ENCODE assay signal across 9 mouse cellular contexts in genomic region chr5:34197243-34197642, GRCm38 (mm10). TPM values are rescaled to one million over a fixed set of nuclear protein-coding genes. Genes with fewer than 3 reads are reported as not detected.
DNase-seq lines count a peak whose midpoint lies in the region; ATAC-seq lines count a peak whose summit lies in the region.
"Had no signal": no experiment of that assay in that cellular context is flagged by ENCODE, and none has a peak within 500 bp of the region (broad histone marks: within the 10 kb centered on the region; RNA-seq: fewer than 3 reads in every experiment).

No protein-coding gene starts in this region.

- peak; percentile 77 for DNase-seq in heart, adult 11 months
- DNase-seq in heart, adult 18-20 months: no peak
- peak; percentile 78 to 86 for DNase-seq in cerebellum, postnatal 10 days
- peak; percentile 70 to 79 for DNase-seq in layer of hippocampus, adult 8-10 months (ENCODE audit: low spot score in 2 of 2)
- peak; percentile 61 for DNase-seq in right cerebral cortex, postnatal 14 days
- DNase-seq in gastrocnemius, adult 18-20 months (ENCODE audit: low spot score): no peak
- DNase-seq in kidney, postnatal 4 days: no peak

- no peak for ATAC-seq in erythroblast, adult 5-6 weeks (replicated peaks; ENCODE audit: low FRiP score, poor library complexity, severe bottlenecking)
- ATAC-seq: midbrain, embryonic 16.5 days had no signal

RNA-seq across cellular contexts. Expression of gene Mxd4, which starts 9.7 kb away (rescaled TPM):
- total RNA-seq in heart, adult 18-20 months (2021): 10 to 100 TPM; 68.7 to 77.8 TPM
- 10 to 100 TPM; 72.5 to 84.4 (median 76.7) TPM for total RNA-seq in layer of hippocampus, adult 8-10 months (2022)
- total RNA-seq in gastrocnemius, adult 18-20 months (2021): 10 to 100 TPM; 24.5 to 25.4 TPM
- 7.7 and 10.6 TPM in 2 replicates for total RNA-seq in erythroblast, adult 5-6 weeks (2015; ENCODE audit: low replicate concordance)
- total RNA-seq in erythroblast, adult 5-6 weeks (2017; ENCODE audit: low replicate concordance): 3.8 and 5.4 TPM in 2 replicates

RNA-seq across cellular contexts. Expression of gene Haus3, which starts 27.9 kb away (rescaled TPM):
- 1 to 10 TPM; 5.3 TPM for total RNA-seq in heart, adult 18-20 months (2021)
- total RNA-seq in layer of hippocampus, adult 8-10 months (2022): 10 to 100 TPM in 1 of 4 experiments, 1 to 10 TPM in 3; 6.0 to 11.1 (median 6.8) TPM
- total RNA-seq in gastrocnemius, adult 18-20 months (2021): 1 to 10 TPM; 2.7 to 2.8 TPM
- total RNA-seq in erythroblast, adult 5-6 weeks (2015; ENCODE audit: low replicate concordance): 18.2 and 44.4 TPM in 2 replicates
- 45.2 and 58.7 TPM in 2 replicates for total RNA-seq in erythroblast, adult 5-6 weeks (2017; ENCODE audit: low replicate concordance)

RNA-seq across cellular contexts. Expression of gene Poln, which starts 28.0 kb away (rescaled TPM):
- 10 to 100 TPM; 10.9 to 13.0 TPM for total RNA-seq in heart, adult 18-20 months (2021)
- 1 to 10 TPM in 3 of 4 experiments, under 1 TPM in 1; 0.73 to 1.3 (median 1.1) TPM for total RNA-seq in layer of hippocampus, adult 8-10 months (2022)
- under 1 TPM; 0.68 to 0.78 TPM for total RNA-seq in gastrocnemius, adult 18-20 months (2021)
- 1.5 and 5.0 TPM in 2 replicates for total RNA-seq in erythroblast, adult 5-6 weeks (2015; ENCODE audit: low replicate concordance)
- 1.3 and 1.7 TPM in 2 replicates for total RNA-seq in erythroblast, adult 5-6 weeks (2017; ENCODE audit: low replicate concordance)

Comparison
In these comparisons a context has a peak if more than half of its experiments do, and no peak if none do; other contexts are left out.
1. DNase-seq: peak in heart, adult 11 months (single experiment), cerebellum, postnatal 10 days (2 of 2), layer of hippocampus, adult 8-10 months (2 of 2) and right cerebral cortex, postnatal 14 days (single experiment); none in heart, adult 18-20 months (0 of 2), gastrocnemius, adult 18-20 months (single experiment) and kidney, postnatal 4 days (0 of 2).